Mouse (Mus musculus) lung, postnatal 0 days (tissue): Measurements from ENCODE around the gene Myo16.

ENCODE experiments used
- CTCF ChIP-seq: IDR thresholded peaks from 2 replicates; pipeline ENCODE4 v1.5.1; 2016; ENCODE audit warnings: antibody characterized with exemption, mild to moderate bottlenecking
- EP300 ChIP-seq: IDR thresholded peaks from 2 replicates; pipeline ENCODE4 v1.6.1; 2016; ENCODE audit warnings: antibody characterized with exemption, mild to moderate bottlenecking, control low read depth

GRCm38 (mm10) chr8:10462271-10462670, 308.6 kb downstream of the Myo16 start:
- TF ChIP-seq CTCF = no peak
- no peak for TF ChIP-seq EP300
